Mouse (Mus musculus): ENCODE measurements at regions not wholly inside any gene's neighbourhood (a gene's known extent, or its start where the extent isn't known, plus 50 kb on each side); places are given as distances from the start of the nearest gene placed in this dataset.
"Not testable (repeated sequence)": the region's sequence is repeated elsewhere in the genome, so short reads cannot be mapped to it uniquely, and the experiment has no call there.

DNA sequence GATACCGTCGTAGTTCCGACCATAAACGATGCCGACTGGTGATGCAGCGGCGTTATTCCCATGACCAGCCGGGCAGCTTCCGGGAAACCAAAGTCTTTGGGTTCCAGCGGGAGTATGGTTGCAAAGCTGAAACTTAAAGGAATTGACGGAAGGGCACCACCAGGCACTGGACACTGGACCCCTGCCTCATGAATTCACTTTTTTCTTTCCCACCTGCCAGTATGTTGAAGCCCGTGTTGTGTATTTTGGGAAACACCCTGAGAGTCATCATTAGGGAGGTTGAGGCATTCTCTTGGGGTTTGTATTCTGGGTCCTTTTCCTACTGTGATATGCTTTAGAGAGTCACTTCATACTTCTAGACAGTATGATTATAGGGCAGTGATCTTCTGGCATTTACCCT, 197.9 kb downstream of the Samd9l start:
- not testable (repeated sequence) for DNase-seq

DNA sequence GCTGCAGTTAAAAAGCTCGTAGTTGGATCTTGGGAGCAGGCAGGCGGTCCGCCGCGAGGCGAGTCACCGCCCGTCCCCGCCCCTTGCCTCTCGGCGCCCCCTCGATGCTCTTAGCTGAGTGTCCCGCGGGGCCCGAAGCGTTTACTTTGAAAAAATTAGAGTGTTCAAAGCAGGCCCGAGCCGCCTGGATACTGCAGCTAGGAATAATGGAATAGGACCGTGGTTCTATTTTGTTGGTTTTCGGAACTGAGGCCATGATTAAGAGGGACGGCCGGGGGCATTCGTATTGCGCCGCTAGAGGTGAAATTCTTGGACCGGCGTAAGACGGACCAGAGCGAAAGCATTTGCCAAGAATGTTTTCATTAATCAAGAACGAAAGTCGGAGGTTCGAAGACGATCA, 198.3 kb downstream of the Samd9l start:
- DNase-seq, result no peak

DNA sequence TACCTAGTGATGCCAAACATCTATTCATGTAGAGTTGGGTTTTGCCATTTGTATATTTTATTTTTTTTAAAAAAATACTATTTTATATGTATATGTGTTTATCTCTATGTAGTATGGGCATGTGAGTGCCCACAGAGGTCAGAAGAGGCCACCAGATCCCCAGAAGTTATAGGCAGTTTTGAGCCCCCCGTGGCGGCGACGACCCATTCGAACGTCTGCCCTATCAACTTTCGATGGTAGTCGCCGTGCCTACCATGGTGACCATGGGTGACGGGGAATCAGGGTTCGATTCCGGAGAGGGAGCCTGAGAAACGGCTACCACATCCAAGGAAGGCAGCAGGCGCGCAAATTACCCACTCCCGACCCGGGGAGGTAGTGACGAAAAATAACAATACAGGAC, 198.8 kb downstream of the Samd9l start:
- DNase-seq, result peak in 1 of 2 experiments; percentile 23

DNA sequence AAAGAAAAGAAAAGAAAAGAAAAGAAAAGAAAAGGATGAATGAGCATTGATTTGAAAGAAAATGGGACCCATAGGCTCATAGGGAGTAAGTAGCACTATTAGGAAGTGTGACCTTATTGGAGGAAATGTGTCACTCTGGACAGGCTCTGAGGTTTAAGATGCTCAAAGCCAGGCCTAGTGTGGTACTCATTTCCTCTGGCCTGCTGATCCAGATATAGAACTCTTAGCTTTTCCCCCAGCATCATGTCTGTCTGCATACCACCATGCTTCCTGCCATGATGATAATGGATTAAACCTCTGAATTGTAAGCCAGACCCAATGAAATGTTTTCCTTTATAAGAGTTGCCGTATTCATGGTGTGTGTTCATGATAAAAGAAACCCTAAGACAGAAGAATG, 206.9 kb downstream of the Samd9l start:
- not testable (repeated sequence) for DNase-seq

DNA sequence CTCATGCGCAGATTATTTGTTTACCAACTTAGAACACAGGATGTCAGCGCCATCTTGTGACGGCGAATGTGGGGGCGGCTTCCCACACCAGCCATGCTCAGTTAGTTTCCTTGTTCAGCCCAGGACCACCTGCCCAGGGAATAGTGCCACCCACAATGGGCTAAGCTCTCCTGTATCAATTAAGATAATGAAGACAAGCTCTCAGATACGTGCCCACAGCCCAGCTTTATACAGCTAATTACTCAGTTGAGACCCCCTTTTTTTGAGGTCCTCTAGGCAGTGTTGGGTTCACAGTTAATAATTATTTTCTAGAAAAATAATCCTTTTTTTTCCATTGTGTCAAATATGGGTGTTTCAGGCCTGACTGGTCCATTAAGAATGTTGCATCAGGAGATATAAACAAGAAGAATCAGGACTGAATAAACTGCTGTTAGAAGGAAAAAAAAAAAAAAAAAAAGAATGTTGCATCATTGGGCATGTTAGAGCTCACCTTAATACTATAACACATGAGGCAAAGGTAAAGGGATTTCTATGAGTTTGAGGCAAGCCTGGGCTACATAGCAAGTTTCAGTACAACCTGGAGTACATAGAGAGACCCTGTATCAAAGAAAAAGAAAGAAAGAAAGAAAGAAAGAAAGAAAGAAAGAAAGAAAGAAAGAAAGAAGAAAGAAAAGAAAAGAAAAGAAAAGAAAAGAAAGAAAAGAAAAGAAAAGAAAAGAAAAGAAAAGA, 207.5 kb downstream of the Samd9l start:
- DNase-seq, result not testable (repeated sequence)

DNA sequence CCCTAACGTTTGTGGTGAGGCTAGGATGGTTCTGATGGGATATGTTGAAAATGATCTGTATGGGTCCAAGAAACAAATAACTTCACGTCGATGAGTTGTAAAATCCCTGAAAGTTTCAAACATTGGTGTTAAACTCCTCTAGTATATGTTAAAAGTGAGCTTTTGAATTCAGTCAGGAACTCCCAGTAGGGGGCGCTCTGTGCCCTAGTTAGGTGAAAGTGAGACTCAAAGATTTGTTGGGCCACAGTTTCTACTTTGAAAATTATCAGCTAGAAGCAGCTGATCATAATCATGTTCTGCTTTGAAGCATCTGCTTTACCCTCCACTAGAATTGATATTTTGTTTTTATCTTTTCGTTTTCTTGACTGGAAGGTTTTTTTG, 215.6 kb downstream of the Samd9l start:
- DNase-seq, result peak; percentile 50 to 85

DNA sequence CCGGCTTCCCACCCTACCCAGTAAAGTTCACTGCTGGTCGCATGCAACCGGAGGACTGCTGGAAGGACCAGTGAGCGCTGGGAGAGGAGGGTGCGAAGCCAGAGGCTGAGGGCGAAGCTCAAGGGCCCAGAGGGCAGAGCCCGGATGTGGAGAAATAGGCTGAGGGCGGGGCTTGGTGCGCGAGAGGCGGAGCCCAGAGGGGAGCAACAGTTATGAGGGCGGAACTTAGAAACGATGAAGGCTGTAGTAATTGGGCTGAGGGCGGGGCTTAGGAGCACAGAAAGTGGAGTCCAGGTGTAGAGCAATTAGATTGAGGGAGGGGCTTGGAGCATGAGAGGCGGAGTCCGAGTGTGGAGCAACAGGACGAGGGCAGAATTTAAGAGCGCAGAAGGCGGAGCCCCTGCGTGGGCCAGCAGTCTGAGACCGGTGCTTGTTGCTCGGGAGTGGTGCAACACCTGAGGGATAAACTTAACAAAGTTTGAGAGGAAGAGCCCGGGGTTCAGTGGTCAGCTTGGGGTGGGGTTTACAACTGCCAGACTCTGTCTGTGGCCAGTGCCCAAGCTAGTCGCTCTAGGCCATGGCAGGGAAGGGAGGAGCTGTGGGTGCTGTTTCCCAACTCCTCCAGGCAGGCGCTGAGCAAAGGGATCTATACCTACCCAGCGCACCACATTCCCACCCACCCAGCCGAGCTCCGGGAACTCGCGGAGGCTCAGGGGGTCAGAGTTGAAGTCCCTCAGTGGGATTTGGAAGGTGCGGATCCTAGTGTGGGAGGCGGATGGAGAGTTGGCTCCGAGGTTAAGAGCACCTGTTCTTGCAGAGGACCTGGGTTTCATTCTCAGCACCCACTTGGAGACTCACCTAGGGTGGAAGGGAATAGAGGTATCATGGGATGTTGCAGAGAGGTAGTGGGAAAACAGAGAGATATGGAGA, 216.2 kb downstream of the Samd9l start:
- peak; percentile 72 to 73 for DNase-seq

DNA sequence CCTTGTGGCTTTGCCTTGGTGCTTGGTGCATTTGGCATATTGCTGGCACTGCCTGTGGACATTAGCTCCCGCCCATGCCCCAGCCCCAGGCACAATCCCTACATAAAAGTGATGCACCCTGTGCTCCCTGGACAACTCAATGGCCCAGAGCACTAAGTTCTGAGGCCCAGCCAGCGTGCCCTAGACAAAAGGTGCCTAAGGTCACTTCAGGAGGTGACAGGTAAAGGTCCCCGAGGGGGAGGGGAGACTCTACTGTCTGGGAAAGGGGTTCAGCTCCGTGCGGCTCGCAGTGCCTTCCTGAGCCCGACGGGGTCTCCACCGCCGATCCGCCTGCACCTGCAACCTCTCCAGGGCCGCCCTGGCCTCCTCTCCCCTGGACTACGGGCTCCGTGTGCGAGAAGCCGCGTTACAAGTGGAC, 216.9 kb downstream of the Samd9l start:
- DNase-seq, result peak in 1 of 2 experiments; percentile 6

DNA sequence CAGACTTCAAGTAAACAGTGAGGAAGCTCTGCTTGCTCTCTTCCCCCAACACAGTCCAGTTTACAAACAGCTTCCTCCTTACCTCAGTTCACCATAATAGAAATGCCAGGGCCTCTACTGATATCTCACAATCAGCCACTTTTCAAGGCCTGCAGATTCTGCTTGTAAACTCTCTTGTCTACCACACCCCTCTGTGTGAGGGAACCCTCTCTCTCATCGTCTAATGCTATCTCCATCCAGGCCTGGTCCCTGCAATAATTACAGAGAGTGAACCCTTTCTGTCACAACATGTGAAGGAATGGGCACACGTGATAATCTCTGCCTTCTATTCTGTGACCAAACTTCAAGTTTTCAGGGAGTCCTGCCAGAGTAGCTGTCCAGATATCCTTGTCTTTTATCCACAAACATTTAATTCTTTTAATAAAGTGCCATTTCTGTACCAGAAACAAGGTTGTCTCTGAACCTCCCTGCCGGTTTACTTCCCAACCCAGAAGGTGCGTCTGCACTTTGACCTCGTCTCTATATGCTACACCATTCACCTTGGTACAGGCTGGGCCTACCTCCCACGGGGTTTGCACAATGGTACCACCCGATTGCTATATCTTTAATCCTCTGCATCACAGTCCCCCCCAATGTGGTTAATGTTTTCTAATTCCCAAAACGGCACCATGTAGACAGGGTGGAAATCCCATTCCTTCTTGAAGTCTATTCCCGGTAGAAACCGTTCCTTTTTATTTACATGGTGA, 219.6 kb downstream of the Samd9l start:
- DNase-seq, result not testable (repeated sequence)

DNA sequence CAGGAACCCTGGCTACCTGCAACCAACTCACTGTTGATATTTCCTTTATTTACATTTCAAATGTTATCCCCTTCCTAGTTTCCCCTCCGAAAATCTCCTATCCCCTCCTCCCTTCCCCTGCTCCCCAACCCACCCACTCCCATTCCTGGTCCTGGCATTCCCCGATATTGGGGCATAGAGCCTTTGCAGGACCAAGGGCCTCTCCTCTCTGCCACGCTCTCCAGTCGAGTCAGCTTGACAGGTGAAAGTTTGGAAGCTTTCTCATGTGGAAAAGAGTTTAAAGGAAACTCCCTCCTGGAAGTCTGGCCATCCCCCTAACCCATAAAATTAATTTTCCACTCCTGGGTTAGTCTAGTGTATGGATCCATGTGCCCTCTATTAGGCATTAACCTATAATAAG, 229.9 kb downstream of the Samd9l start:
- DNase-seq, result not testable (repeated sequence)

DNA sequence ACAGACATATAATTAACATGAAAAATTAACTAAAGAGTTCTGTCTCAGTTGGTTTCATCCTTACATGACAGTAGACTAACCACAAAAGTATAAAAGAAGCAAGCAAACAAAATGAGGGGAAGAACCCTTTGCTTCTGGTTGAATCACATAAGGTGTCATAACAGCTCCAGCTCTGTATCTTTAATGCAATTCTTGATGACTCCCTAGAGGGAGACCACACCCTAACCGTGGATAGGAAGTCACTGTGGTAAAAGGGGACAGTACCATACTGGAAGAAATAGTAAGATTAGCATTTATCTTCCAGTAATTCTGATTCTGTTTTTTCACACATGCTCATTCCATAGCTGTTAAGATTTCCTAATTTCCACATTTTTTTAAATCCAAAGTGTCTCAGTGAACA, 233.2 kb downstream of the Samd9l start:
- DNase-seq, result not testable (repeated sequence)

DNA sequence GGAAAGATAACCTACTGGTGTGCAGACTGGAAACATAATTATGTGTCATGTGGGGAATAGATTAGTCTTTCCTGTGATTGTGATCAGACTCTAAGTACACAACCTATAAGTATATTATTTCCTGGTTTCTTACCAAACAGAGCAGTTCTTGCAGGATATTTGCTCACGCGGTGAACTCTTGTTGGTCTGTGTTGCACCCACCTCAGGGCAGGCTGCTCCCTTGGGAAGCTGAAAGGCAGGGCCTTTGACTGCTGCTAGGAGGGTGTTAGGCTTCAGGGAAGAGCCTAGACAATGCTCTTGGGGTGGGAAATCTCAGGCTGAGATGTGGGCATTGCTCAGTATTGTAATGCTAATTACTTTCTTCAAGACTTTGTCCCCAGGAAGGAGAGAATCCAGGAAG, 247.5 kb downstream of the Samd9l start:
- not testable (repeated sequence) for DNase-seq

DNA sequence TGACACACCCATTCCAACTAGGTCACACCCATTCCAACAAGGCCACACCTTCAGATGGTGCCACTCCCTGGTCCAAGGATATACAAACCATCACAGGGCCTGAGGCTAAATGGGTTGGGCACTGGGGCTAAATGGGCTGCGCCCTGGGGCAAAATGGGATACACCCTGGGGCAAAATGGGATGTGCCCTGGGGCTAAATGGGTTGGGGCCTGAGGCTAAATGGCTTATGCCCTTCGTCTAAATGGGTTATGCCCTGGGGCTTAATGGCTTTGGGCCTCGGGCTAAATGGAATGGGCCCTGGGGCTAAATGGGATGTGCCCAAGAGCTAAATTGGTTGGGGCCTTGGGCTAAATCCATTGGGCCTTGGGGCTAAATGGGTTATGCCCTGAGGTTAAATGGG, 261.5 kb downstream of the Samd9l start:
- not testable (repeated sequence) for DNase-seq

DNA sequence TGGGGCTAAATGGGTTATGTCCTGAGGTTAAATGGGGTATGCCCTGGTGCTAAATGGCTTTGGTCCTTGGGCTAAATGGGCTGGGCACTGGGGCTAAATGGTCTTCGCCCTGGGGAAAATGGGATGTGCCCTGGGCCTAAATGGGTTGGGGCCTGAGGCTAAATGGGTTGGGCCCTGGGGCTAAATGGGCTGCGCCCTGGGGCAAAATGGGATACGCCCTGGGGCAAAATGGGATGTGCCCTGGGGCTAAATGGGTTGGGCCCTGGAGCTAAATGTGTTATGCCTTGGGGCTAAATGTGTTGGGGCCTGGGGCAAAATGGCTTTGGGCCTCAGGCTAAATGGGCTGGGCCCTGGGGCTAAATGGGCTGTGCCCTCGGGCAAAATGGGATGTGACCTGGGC, 265.6 kb downstream of the Samd9l start:
- not testable (repeated sequence) for DNase-seq

DNA sequence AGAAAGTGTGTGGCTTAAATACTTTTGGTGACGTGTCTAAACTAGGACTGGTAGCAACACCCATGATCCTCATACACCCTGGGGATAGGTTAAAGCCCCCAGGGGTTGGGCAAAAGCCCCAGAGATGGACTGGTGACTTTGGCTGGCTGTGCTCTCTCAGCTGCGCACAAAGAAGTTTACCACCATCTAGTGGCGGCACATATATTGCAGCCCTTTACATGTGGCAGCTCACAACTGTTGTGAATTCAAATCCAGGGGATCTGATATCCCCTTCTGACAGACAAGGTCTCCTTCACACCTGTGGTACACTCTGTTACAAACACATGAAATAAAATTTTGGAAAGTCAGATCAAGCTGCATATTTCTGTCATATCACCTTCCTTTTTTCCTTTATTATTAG, 283.1 kb downstream of the Samd9l start:
- DNase-seq, result not testable (repeated sequence)
